Mouse (Mus musculus): Measurements from ENCODE around the gene Foxj2. TPM values are rescaled to one million over a fixed set of nuclear protein-coding genes. Genes with fewer than 3 reads are reported as not detected.
A peak's percentile ranks its signal among the peaks of the same experiment; 100 is the strongest.

Gene Foxj2
- polyA plus RNA-seq, 1 experiment: 9.7 TPM

- Histone ChIP-seq H3K36me3 (ENCODE audit: control insufficient read depth, insufficient read depth) (no peaks in the 10 kb centered on the region), H3K79me2 (ENCODE audit: control insufficient read depth, insufficient read depth) (no peaks in the 10 kb centered on the region), H3K4me3 (peak overlapping the region; percentile 50), H3K4me2 (ENCODE audit: low read depth) (peak overlapping the region; percentile 86), H3ac (ENCODE audit: control insufficient read depth, insufficient read length) (peak overlapping the region; percentile 25), H3K27me3 (ENCODE audit: control insufficient read depth, insufficient read depth, insufficient read length) (no peaks in the 10 kb centered on the region)
- TF ChIP-seq POLR2AphosphoS2 (IDR thresholded peaks at IDR 0.05; ENCODE audit: insufficient read length, low read depth): peak; percentile 33
- TF ChIP-seq POLR2A (IDR thresholded peaks at IDR 0.05; ENCODE audit: insufficient read length, low read depth): peak; percentile 63
- TF ChIP-seq TCF12 (IDR thresholded peaks at IDR 0.05; ENCODE audit: insufficient read depth, poor library complexity, severe bottlenecking): no peak
- TF ChIP-seq MYOG (IDR thresholded peaks at IDR 0.05; ENCODE audit: control insufficient read depth in 1 of 3, insufficient read depth in 1 of 3, insufficient read length in 2 of 3, low read depth in 2 of 3): peak in 1 of 3 experiments; percentile 3
Measured at GRCm38 (mm10) chr6:122811280-122811652, 8.4 kb upstream of the Foxj2 start.

- Histone ChIP-seq H3K36me3 (ENCODE audit: control insufficient read depth, insufficient read depth) (no peaks in the 10 kb centered on the region), H3K4me3 (peak overlapping the region; percentile 50), H3K4me2 (ENCODE audit: low read depth) (peak overlapping the region; percentile 86), H3K27me3 (ENCODE audit: control insufficient read depth, insufficient read depth, insufficient read length) (no peaks in the 10 kb centered on the region), H3K79me2 (ENCODE audit: control insufficient read depth, insufficient read depth) (no peaks in the 10 kb centered on the region), H3ac (ENCODE audit: control insufficient read depth, insufficient read length) (peak overlapping the region; percentile 25)
- TF ChIP-seq MYOG (IDR thresholded peaks at IDR 0.05; ENCODE audit: control insufficient read depth in 1 of 3, insufficient read depth in 1 of 3, insufficient read length in 2 of 3, low read depth in 2 of 3) (no peak), MAX (IDR thresholded peaks at IDR 0.05; ENCODE audit: low read depth) (no peak), CEBPB (IDR thresholded peaks at IDR 0.05; ENCODE audit: insufficient read depth, poor library complexity, severe bottlenecking) (no peak), E2F4 (IDR thresholded peaks at IDR 0.05; ENCODE audit: insufficient read depth) (no peak), TCF12 (IDR thresholded peaks at IDR 0.05; ENCODE audit: insufficient read depth, poor library complexity, severe bottlenecking) (no peak), SRF (IDR thresholded peaks at IDR 0.05; ENCODE audit: control insufficient read depth, insufficient read length, low read depth) (no peak), TCF3 (IDR thresholded peaks at IDR 0.05; ENCODE audit: insufficient read length, low read depth) (no peak), POLR2A (IDR thresholded peaks at IDR 0.05; ENCODE audit: insufficient read length, low read depth) (no peak), REST (IDR thresholded peaks at IDR 0.05; ENCODE audit: insufficient read depth, insufficient read length) (no peak), MYOD1 (IDR thresholded peaks at IDR 0.05; ENCODE audit: control insufficient read depth in 1 of 3, insufficient read length in 2 of 3, low read depth in 2 of 3) (no peak), POLR2AphosphoS2 (IDR thresholded peaks at IDR 0.05; ENCODE audit: insufficient read length, low read depth) (no peak), USF1 (IDR thresholded peaks at IDR 0.05; ENCODE audit: low read depth) (no peak)
Measured at GRCm38 (mm10) chr6:122811771-122812600, 7.7 kb upstream of the Foxj2 start.

GRCm38 (mm10) chr6:122812716-122813115 lies 7.0 kb upstream of the Foxj2 start:
- Histone ChIP-seq H3K4me2 (ENCODE audit: low read depth) (no peak overlapping the region), H3K79me2 (ENCODE audit: control insufficient read depth, insufficient read depth) (no peaks in the 10 kb centered on the region), H3K27me3 (ENCODE audit: control insufficient read depth, insufficient read depth, insufficient read length) (no peaks in the 10 kb centered on the region), H3K4me3 (no peak overlapping the region), H3K36me3 (ENCODE audit: control insufficient read depth, insufficient read depth) (no peaks in the 10 kb centered on the region), H3ac (ENCODE audit: control insufficient read depth, insufficient read length) (no peak overlapping the region)
- TF ChIP-seq USF1 (IDR thresholded peaks at IDR 0.05; ENCODE audit: low read depth) (no peak), CEBPB (IDR thresholded peaks at IDR 0.05; ENCODE audit: insufficient read depth, poor library complexity, severe bottlenecking) (no peak), TCF3 (IDR thresholded peaks at IDR 0.05; ENCODE audit: insufficient read length, low read depth) (no peak), SRF (IDR thresholded peaks at IDR 0.05; ENCODE audit: control insufficient read depth, insufficient read length, low read depth) (no peak), POLR2A (IDR thresholded peaks at IDR 0.05; ENCODE audit: insufficient read length, low read depth) (no peak), MYOD1 (IDR thresholded peaks at IDR 0.05; ENCODE audit: control insufficient read depth in 1 of 3, insufficient read length in 2 of 3, low read depth in 2 of 3) (no peak), POLR2AphosphoS2 (IDR thresholded peaks at IDR 0.05; ENCODE audit: insufficient read length, low read depth) (no peak), MYOG (IDR thresholded peaks at IDR 0.05; ENCODE audit: control insufficient read depth in 1 of 3, insufficient read depth in 1 of 3, insufficient read length in 2 of 3, low read depth in 2 of 3) (no peak)

- Histone ChIP-seq H3K36me3 (ENCODE audit: control insufficient read depth, insufficient read depth) (no peaks in the 10 kb centered on the region), H3K4me2 (ENCODE audit: low read depth) (no peak overlapping the region), H3K79me2 (ENCODE audit: control insufficient read depth, insufficient read depth) (no peaks in the 10 kb centered on the region), H3K27me3 (ENCODE audit: control insufficient read depth, insufficient read depth, insufficient read length) (no peaks in the 10 kb centered on the region), H3K4me3 (no peak overlapping the region), H3ac (ENCODE audit: control insufficient read depth, insufficient read length) (no peak overlapping the region)
- TF ChIP-seq CEBPB (IDR thresholded peaks at IDR 0.05; ENCODE audit: insufficient read depth, poor library complexity, severe bottlenecking) (no peak), POLR2AphosphoS2 (IDR thresholded peaks at IDR 0.05; ENCODE audit: insufficient read length, low read depth) (no peak), TCF3 (IDR thresholded peaks at IDR 0.05; ENCODE audit: insufficient read length, low read depth) (no peak), TCF12 (IDR thresholded peaks at IDR 0.05; ENCODE audit: insufficient read depth, poor library complexity, severe bottlenecking) (no peak)
Measured at GRCm38 (mm10) chr6:122813640-122814039, 6.1 kb upstream of the Foxj2 start.

GRCm38 (mm10) chr6:122820071-122820798 lies 521 bp downstream of the Foxj2 start:
- Histone ChIP-seq H3K79me2 (ENCODE audit: control insufficient read depth, insufficient read depth) (peaks cover 15% of the 10 kb centered on the region), H3K4me2 (ENCODE audit: low read depth) (peak overlapping the region; percentile 91), H3K36me3 (ENCODE audit: control insufficient read depth, insufficient read depth) (no peaks in the 10 kb centered on the region), H3K4me3 (peak overlapping the region; percentile 74), H3K27me3 (ENCODE audit: control insufficient read depth, insufficient read depth, insufficient read length) (no peaks in the 10 kb centered on the region), H3ac (ENCODE audit: control insufficient read depth, insufficient read length) (peak overlapping the region; percentile 62)
- no peak for TF ChIP-seq TCF12 (IDR thresholded peaks at IDR 0.05; ENCODE audit: insufficient read depth, poor library complexity, severe bottlenecking)
- TF ChIP-seq USF1 (IDR thresholded peaks at IDR 0.05; ENCODE audit: low read depth): no peak
